Mouse (Mus musculus): ENCODE data around the gene Mdm2. TPM values are rescaled to one million over a fixed set of nuclear protein-coding genes. Genes with fewer than 3 reads are reported as not detected.
"Not testable (repeated sequence)": the region's sequence is repeated elsewhere in the genome, so short reads cannot be mapped to it uniquely, and the experiment has no call there.

Mdm2 gene
- polyA plus RNA-seq (2015; fragmentation: Nextera tagmentation; extraction: Ambion mirVana): 19.5 and 21.0 TPM in 2 replicates

DNA sequence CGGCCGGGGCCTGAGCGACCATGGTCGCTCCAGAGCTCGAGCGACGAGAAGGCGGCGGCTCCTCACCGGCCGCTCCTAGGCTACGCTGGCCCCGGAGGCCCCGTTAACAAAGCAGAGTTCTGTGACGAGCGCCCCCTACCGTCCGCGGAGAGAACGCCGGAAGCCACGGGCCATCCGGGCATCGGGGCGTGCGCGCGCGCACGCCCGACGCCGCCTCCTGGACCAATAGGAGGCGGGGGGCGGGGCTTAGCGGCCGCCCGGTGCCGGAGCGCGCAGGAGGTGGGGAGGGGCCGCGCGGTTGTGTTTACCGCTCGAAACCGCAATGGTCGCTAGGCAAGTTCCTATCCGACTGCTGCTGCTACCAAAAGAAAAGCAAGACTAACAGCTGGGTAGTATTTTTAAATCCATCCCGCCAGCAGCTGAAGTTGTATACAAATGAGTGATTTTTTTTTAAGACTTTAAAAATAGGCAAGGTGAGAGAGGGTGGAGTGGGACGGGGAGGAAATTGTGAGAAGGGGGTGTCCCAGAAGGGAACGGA, at the start of gene Mdm2:
Mdm2 (minus strand) TSS at position 155 of the 538 bp plus-strand sequence.
- peak within 1 kb of the TSS; percentile 99 for H3K4me3 ChIP-seq (replicated peaks)
- H3K4me1 ChIP-seq (replicated peaks): peaks cover 37% of the 10 kb centered on the region
- H3K9me3 ChIP-seq (replicated peaks): no peaks in the 10 kb centered on the region
- WGBS (ENCODE audit: insufficient replicate concordance): under 1% methylated on average over 52 of the region's 52 CpGs
- peak within 1 kb of the TSS; percentile 99 for H3K9ac ChIP-seq
- peaks cover 23% of the 10 kb centered on the region for H3K36me3 ChIP-seq (replicated peaks)
- H3K4me2 ChIP-seq: peak within 1 kb of the TSS; percentile 79
- H3K27me3 ChIP-seq: no peaks in the 10 kb centered on the region
- H3K27ac ChIP-seq (replicated peaks): peak within 1 kb of the TSS; percentile 96
- peak; percentile 95 for ATAC-seq (ENCODE audit: insufficient read depth)

DNA sequence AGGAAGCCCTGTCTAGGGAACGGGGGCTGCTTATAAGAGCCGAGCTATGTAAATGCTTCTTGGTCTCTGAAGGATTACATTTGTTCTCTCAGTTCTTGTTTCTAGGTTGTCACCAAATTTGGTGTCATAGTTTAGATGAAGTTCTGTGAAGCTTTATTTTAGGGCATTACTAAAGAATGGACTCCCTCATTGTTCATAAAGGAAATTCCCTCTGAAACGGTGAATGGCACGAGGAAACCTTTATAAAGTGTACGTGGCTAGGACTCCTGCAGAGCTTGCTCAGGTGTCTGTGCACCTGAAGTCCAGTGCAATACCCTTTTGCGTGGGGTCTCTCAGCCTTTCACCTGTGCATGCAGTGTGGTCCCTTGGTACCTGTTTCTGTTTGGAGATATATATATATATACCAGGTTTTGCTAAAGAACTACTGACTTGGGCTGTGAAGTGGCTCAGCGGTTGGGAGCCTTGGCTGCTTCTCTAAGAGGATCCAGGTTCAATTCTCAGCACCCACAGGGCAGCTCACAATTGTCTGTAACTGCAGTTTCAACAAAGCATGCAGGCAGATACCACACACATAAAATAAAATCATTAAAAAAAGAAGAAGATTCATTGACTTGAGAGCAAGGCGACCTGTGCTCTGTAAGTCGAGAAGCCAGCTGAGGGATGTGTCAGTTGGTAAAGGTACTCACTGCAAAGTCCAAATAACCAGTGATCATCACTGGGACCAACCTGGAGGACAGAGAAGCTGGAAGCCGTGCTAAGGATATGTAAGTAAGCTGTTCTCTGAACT, 49.5 kb upstream of the Mdm2 start:
- H3K4me3 ChIP-seq (replicated peaks): no peak overlapping the region
- H3K27me3 ChIP-seq: no peaks in the 10 kb centered on the region
- 85% methylated on average over 10 of the region's 10 CpGs for WGBS (ENCODE audit: insufficient replicate concordance)
- H3K9ac ChIP-seq: no peak overlapping the region
- H3K9me3 ChIP-seq (replicated peaks): no peaks in the 10 kb centered on the region
- no peak overlapping the region for H3K4me2 ChIP-seq
- peaks cover 4% of the 10 kb centered on the region; the same call in 1 of the 2 replicates for H3K4me1 ChIP-seq (replicated peaks)
- H3K27ac ChIP-seq (replicated peaks): no peak overlapping the region
- peaks cover 97% of the 10 kb centered on the region for H3K36me3 ChIP-seq (replicated peaks)
- ATAC-seq (ENCODE audit: insufficient read depth): no peak

GRCm38 (mm10) chr10:117758749-117759727, 48.5 kb upstream of the Mdm2 start:
- no peak for ATAC-seq (ENCODE audit: insufficient read depth)
- peaks cover 95% of the 10 kb centered on the region for H3K36me3 ChIP-seq (replicated peaks)
- no peak overlapping the region for H3K4me2 ChIP-seq
- 82% methylated on average over 18 of the region's 18 CpGs for WGBS (ENCODE audit: insufficient replicate concordance)
- no peaks in the 10 kb centered on the region for H3K9me3 ChIP-seq (replicated peaks)
- no peaks in the 10 kb centered on the region for H3K27me3 ChIP-seq
- H3K27ac ChIP-seq (replicated peaks): no peak overlapping the region
- peaks cover 4% of the 10 kb centered on the region; the same call in 1 of the 2 replicates for H3K4me1 ChIP-seq (replicated peaks)
- H3K9ac ChIP-seq: no peak overlapping the region
- H3K4me3 ChIP-seq (replicated peaks): no peak overlapping the region

- peaks cover 89% of the 10 kb centered on the region for H3K36me3 ChIP-seq (replicated peaks)
- 84% methylated on average over 3 of the region's 3 CpGs for WGBS (ENCODE audit: insufficient replicate concordance)
- not testable (repeated sequence) for H3K4me3 ChIP-seq (replicated peaks); ATAC-seq (ENCODE audit: insufficient read depth); H3K27ac ChIP-seq (replicated peaks); H3K4me1 ChIP-seq (replicated peaks); H3K4me2 ChIP-seq; H3K9me3 ChIP-seq (replicated peaks); H3K27me3 ChIP-seq; H3K9ac ChIP-seq
Measured at GRCm38 (mm10) chr10:117758344-117758743, 47.8 kb upstream of the Mdm2 start.

GRCm38 (mm10) chr10:117757796-117758342, 47.3 kb upstream of the Mdm2 start:
- no peak overlapping the region for H3K4me2 ChIP-seq
- H3K27me3 ChIP-seq: no peaks in the 10 kb centered on the region
- H3K27ac ChIP-seq (replicated peaks): no peak overlapping the region
- no peaks in the 10 kb centered on the region for H3K9me3 ChIP-seq (replicated peaks)
- peaks cover 89% of the 10 kb centered on the region for H3K36me3 ChIP-seq (replicated peaks)
- no peak overlapping the region for H3K9ac ChIP-seq
- WGBS (ENCODE audit: insufficient replicate concordance): 77% methylated on average over 7 of the region's 7 CpGs
- H3K4me3 ChIP-seq (replicated peaks): no peak overlapping the region
- ATAC-seq (ENCODE audit: insufficient read depth): no peak
- peaks cover 4% of the 10 kb centered on the region; the same call in 1 of the 2 replicates for H3K4me1 ChIP-seq (replicated peaks)

DNA sequence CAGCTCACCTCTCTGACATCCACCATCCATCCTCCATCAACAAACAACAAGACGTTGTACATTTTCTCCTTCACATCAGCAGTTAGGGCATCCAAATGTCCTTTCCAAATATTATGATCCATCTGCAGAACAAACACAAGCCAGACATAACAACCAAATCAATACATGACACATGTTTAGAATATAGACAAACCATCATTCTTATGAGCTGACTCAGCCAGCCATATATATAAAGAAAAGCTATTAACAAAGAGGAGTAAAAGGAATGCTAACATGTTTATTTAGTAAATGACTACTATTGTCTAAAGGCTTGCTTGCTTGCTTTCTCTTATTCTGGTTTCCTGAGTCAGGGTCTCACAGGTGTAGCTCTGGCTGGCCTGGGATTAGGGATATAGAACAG, 46.7 kb upstream of the Mdm2 start:
- WGBS (ENCODE audit: insufficient replicate concordance): 75% methylated on average over 1 of the region's 1 CpGs
- H3K27me3 ChIP-seq: no peaks in the 10 kb centered on the region

GRCm38 (mm10) chr10:117756784-117757183, 46.2 kb upstream of the Mdm2 start:
- Histone ChIP-seq H3K27me3 (no peaks in the 10 kb centered on the region), H3K4me3 (replicated peaks) (no peak overlapping the region), H3K9me3 (replicated peaks) (no peaks in the 10 kb centered on the region), H3K36me3 (replicated peaks) (peaks cover 88% of the 10 kb centered on the region), H3K27ac (replicated peaks) (no peak overlapping the region), H3K4me2 (no peak overlapping the region), H3K9ac (no peak overlapping the region), H3K4me1 (replicated peaks) (peaks cover 4% of the 10 kb centered on the region; the same call in 1 of the 2 replicates)
- WGBS (ENCODE audit: insufficient replicate concordance): 81% methylated on average over 5 of the region's 5 CpGs
- no peak for ATAC-seq (ENCODE audit: insufficient read depth)

More for the DNA sequence above, 46.7 kb upstream of the Mdm2 start:
- no peak overlapping the region for H3K4me2 ChIP-seq
- no peak for ATAC-seq (ENCODE audit: insufficient read depth)
- H3K4me3 ChIP-seq (replicated peaks): no peak overlapping the region
- H3K27ac ChIP-seq (replicated peaks): no peak overlapping the region
- no peaks in the 10 kb centered on the region for H3K9me3 ChIP-seq (replicated peaks)
- H3K9ac ChIP-seq: no peak overlapping the region
- peaks cover 4% of the 10 kb centered on the region; the same call in 1 of the 2 replicates for H3K4me1 ChIP-seq (replicated peaks)
- H3K36me3 ChIP-seq (replicated peaks): peaks cover 88% of the 10 kb centered on the region

- H3K27me3 ChIP-seq: no peaks in the 10 kb centered on the region
- no peak for ATAC-seq (ENCODE audit: insufficient read depth)
- peak overlapping the region; percentile 66 for H3K27ac ChIP-seq (replicated peaks)
- H3K36me3 ChIP-seq (replicated peaks): peaks cover 88% of the 10 kb centered on the region
- no peaks in the 10 kb centered on the region for H3K9me3 ChIP-seq (replicated peaks)
- peaks cover 4% of the 10 kb centered on the region; the same call in 1 of the 2 replicates for H3K4me1 ChIP-seq (replicated peaks)
- no peak overlapping the region for H3K4me2 ChIP-seq
- no peak overlapping the region for H3K9ac ChIP-seq
- WGBS (ENCODE audit: insufficient replicate concordance): 68% methylated on average over 11 of the region's 11 CpGs
- no peak overlapping the region for H3K4me3 ChIP-seq (replicated peaks)
Measured at GRCm38 (mm10) chr10:117755799-117756467, 45.4 kb upstream of the Mdm2 start.

GRCm38 (mm10) chr10:117755086-117755798, 44.7 kb upstream of the Mdm2 start:
- no peak overlapping the region for H3K4me3 ChIP-seq (replicated peaks)
- H3K9ac ChIP-seq: no peak overlapping the region
- H3K9me3 ChIP-seq (replicated peaks): no peaks in the 10 kb centered on the region
- H3K4me2 ChIP-seq: peak overlapping the region; percentile 16; the same call in 1 of the 2 replicates
- 38% methylated on average over 13 of the region's 13 CpGs for WGBS (ENCODE audit: insufficient replicate concordance)
- no peaks in the 10 kb centered on the region for H3K27me3 ChIP-seq
- peak overlapping the region; percentile 66 for H3K27ac ChIP-seq (replicated peaks)
- peaks cover 87% of the 10 kb centered on the region for H3K36me3 ChIP-seq (replicated peaks)
- peaks cover 4% of the 10 kb centered on the region; the same call in 1 of the 2 replicates for H3K4me1 ChIP-seq (replicated peaks)
- ATAC-seq (ENCODE audit: insufficient read depth): peak; percentile 54; the same call in 1 of the 2 replicates

GRCm38 (mm10) chr10:117754609-117754940, 44.0 kb upstream of the Mdm2 start:
- Histone ChIP-seq H3K4me3 (replicated peaks) (no peak overlapping the region), H3K9me3 (replicated peaks) (no peaks in the 10 kb centered on the region), H3K4me2 (no peak overlapping the region), H3K27ac (replicated peaks) (peak overlapping the region; percentile 66; the same call in 1 of the 2 replicates), H3K9ac (no peak overlapping the region), H3K27me3 (no peaks in the 10 kb centered on the region), H3K4me1 (replicated peaks) (peaks cover 4% of the 10 kb centered on the region; the same call in 1 of the 2 replicates), H3K36me3 (replicated peaks) (peaks cover 87% of the 10 kb centered on the region)
- ATAC-seq (ENCODE audit: insufficient read depth): no peak
- 83% methylated on average over 7 of the region's 7 CpGs for WGBS (ENCODE audit: insufficient replicate concordance)
